Mouse (Mus musculus) layer of hippocampus, postnatal 14 days (tissue): Measurements from ENCODE around the gene Btbd35f4. TPM values are rescaled to one million over a fixed set of nuclear protein-coding genes. Genes with fewer than 3 reads are reported as not detected.
"Not testable (repeated sequence)": the region's sequence is repeated elsewhere in the genome, so short reads cannot be mapped to it uniquely, and the experiment has no call there.

Experiments used
- DNase-seq, 2 experiments: peaks; one replicate each; pipeline ENCODE4 v3.0.0; 2021 to 2022; ENCODE audit warnings: low spot score in 2 of 2, mixed read lengths in 1 of 2
- long read RNA-seq, 2 experiments: library from polyadenylated mRNA; stranded (forward); transcript quantifications; one replicate each; pipeline ENCODE4 v2.0.0; 2021
- total RNA-seq, 2 experiments: library from RNA; stranded (reverse); gene quantifications; 2 replicates each; pipeline ENCODE4 v1.2.3; 2021

The Btbd35f4 gene
- total RNA-seq, result not detected
- long read RNA-seq, experiment 1, result 0 reads
- long read RNA-seq, experiment 2, result 0 reads

GRCm38 (mm10) chrX:4800196-4800595 lies at the start of gene Btbd35f4:
Gene Btbd35f4 (plus strand): TSS chrX:4800496.
- DNase-seq, result not testable (repeated sequence)

GRCm38 (mm10) chrX:4840016-4840415 lies 39.7 kb downstream of the Btbd35f4 start:
- not testable (repeated sequence) for DNase-seq

Other genes with a start within 250 kb of the Btbd35f4 start
- not detected for gene Btbd35f27, start 151.6 kb downstream of the Btbd35f4 start, total RNA-seq